Mouse (Mus musculus): ENCODE data around the gene Mfsd2b.

The Mfsd2b gene

GRCm38 (mm10) chr12:4878296-4878783, 4.2 kb upstream of the Mfsd2b start:
- in situ Hi-C loops (cut with MboI, MseI), result no loop called here

GRCm38 (mm10) chr12:4875623-4876022, 1.5 kb upstream of the Mfsd2b start:
- in situ Hi-C loops (cut with MboI, MseI), result no loop called here

GRCm38 (mm10) chr12:4873531-4873930, 628 bp downstream of the Mfsd2b start:
- in situ Hi-C loops (cut with MboI, MseI), result no loop called here

GRCm38 (mm10) chr12:4872983-4873477, 1.1 kb downstream of the Mfsd2b start:
- in situ Hi-C loops (cut with MboI, MseI), result no loop called here

GRCm38 (mm10) chr12:4872273-4872672, 1.9 kb downstream of the Mfsd2b start:
- in situ Hi-C loops (cut with MboI, MseI), result no loop called here

GRCm38 (mm10) chr12:4871260-4871659, 2.9 kb downstream of the Mfsd2b start:
- in situ Hi-C loops (cut with MboI, MseI), result no loop called here

- in situ Hi-C loops (cut with MboI, MseI), result loop anchor here in 1 of 2 experiments (5.0 kb wide), 1 partner anchor 93 kb away; no protein-coding TSS in a partner anchor
These were observed 5.2 kb downstream of the Mfsd2b start for GRCm38 (mm10) chr12:4868924-4869323.

GRCm38 (mm10) chr12:4864338-4864690, 9.8 kb downstream of the Mfsd2b start:
- in situ Hi-C loops (cut with MboI, MseI), result no loop called here

- in situ Hi-C loops (cut with MboI, MseI), result no loop called here
These were observed 10.4 kb downstream of the Mfsd2b start for GRCm38 (mm10) chr12:4863654-4864337.

GRCm38 (mm10) chr12:4862672-4863071, 11.5 kb downstream of the Mfsd2b start:
- in situ Hi-C loops (cut with MboI, MseI), result no loop called here

GRCm38 (mm10) chr12:4859241-4859914, 14.8 kb downstream of the Mfsd2b start:
- in situ Hi-C loops (cut with MboI, MseI), result no loop called here

GRCm38 (mm10) chr12:4856834-4857233, 17.3 kb downstream of the Mfsd2b start:
- in situ Hi-C loops (cut with MboI, MseI), result no loop called here

- in situ Hi-C loops (cut with MboI, MseI), result no loop called here
These were observed 18.0 kb downstream of the Mfsd2b start for GRCm38 (mm10) chr12:4856160-4856559.

GRCm38 (mm10) chr12:4843741-4844140, 30.4 kb downstream of the Mfsd2b start:
- in situ Hi-C loops (cut with MboI, MseI), result loop anchor here in 1 of 2 experiments (5.0 kb wide), 2 partner anchors 69 to 71 kb away; no protein-coding TSS in a partner anchor

- in situ Hi-C loops (cut with MboI, MseI), result loop anchor here in 1 of 2 experiments (5.0 kb wide), 2 partner anchors 69 to 71 kb away; no protein-coding TSS in a partner anchor
These were observed 31.1 kb downstream of the Mfsd2b start, which contains the start of gene Wdcp for GRCm38 (mm10) chr12:4842890-4843597. Gene Wdcp, plus strand, starts transcription at chr12:4843303.

GRCm38 (mm10) chr12:4842456-4842855, 31.7 kb downstream of the Mfsd2b start:
- in situ Hi-C loops (cut with MboI, MseI), result loop anchor here in 1 of 2 experiments (5.0 kb wide), 2 partner anchors 70 kb away; no protein-coding TSS in a partner anchor

GRCm38 (mm10) chr12:4841392-4841887, 32.7 kb downstream of the Mfsd2b start, which contains the start of gene Fkbp1b:
Gene Fkbp1b, minus strand, starts transcription at chr12:4841591.
- in situ Hi-C loops (cut with MboI, MseI), result loop anchor here in 1 of 2 experiments (5.0 kb wide), 2 partner anchors 69 to 71 kb away; no protein-coding TSS in a partner anchor

- in situ Hi-C loops (cut with MboI, MseI), result loop anchor here in 1 of 2 experiments (5.0 kb wide), 2 partner anchors 68 to 72 kb away; no protein-coding TSS in a partner anchor
These were observed 33.4 kb downstream of the Mfsd2b start for GRCm38 (mm10) chr12:4840741-4841140.

- in situ Hi-C loops (cut with MboI, MseI), result loop anchor here in 1 of 2 experiments (5.0 kb wide), 2 partner anchors 68 to 72 kb away; no protein-coding TSS in a partner anchor
These were observed 34.1 kb downstream of the Mfsd2b start for GRCm38 (mm10) chr12:4840010-4840409.

- in situ Hi-C loops (cut with MboI, MseI), result no loop called here
These were observed 37.2 kb downstream of the Mfsd2b start for GRCm38 (mm10) chr12:4836959-4837358.

- in situ Hi-C loops (cut with MboI, MseI), result no loop called here
These were observed 46.9 kb downstream of the Mfsd2b start for GRCm38 (mm10) chr12:4827256-4827655.
